Mouse (Mus musculus) thymus, postnatal 36 days (tissue): ENCODE data around the gene Anxa6.
A peak's percentile ranks its signal among the peaks of the same experiment; 100 is the strongest.
"Not testable (repeated sequence)": the region's sequence is repeated elsewhere in the genome, so short reads cannot be mapped to it uniquely, and the experiment has no call there.

Experiments used
- DNase-seq, 2 experiments: peaks; one replicate each; pipeline ENCODE4 v3.0.0; 2022; ENCODE audit warnings: mixed read lengths in 2 of 2

Anxa6 gene

GRCm38 (mm10) chr11:54958571-54959073 lies 74.6 kb downstream of the Anxa6 start:
- DNase-seq: peak; percentile 50 to 52

- DNase-seq: not testable (repeated sequence)
Observed at GRCm38 (mm10) chr11:54957708-54958107, 75.5 kb downstream of the Anxa6 start.

GRCm38 (mm10) chr11:54956912-54957311 lies 76.3 kb downstream of the Anxa6 start:
- peak; percentile 42 to 73 for DNase-seq

GRCm38 (mm10) chr11:54955735-54956480 lies 77.3 kb downstream of the Anxa6 start:
- DNase-seq: peak; percentile 99

GRCm38 (mm10) chr11:54955400-54955734 lies 77.9 kb downstream of the Anxa6 start:
- DNase-seq: not testable (repeated sequence)

GRCm38 (mm10) chr11:54954716-54955115 lies 78.5 kb downstream of the Anxa6 start:
- DNase-seq: no peak

- no peak for DNase-seq
Observed at GRCm38 (mm10) chr11:54953993-54954446, 79.2 kb downstream of the Anxa6 start.

GRCm38 (mm10) chr11:54952651-54953050 lies 80.6 kb downstream of the Anxa6 start:
- no peak for DNase-seq

GRCm38 (mm10) chr11:54950684-54951083 lies 82.6 kb downstream of the Anxa6 start:
- no peak for DNase-seq

- DNase-seq: no peak
Observed at GRCm38 (mm10) chr11:54949717-54950116, 83.5 kb downstream of the Anxa6 start.

- no peak for DNase-seq
Observed at GRCm38 (mm10) chr11:54944702-54945101, 88.5 kb downstream of the Anxa6 start.

GRCm38 (mm10) chr11:54940056-54940455 lies 93.2 kb downstream of the Anxa6 start:
- DNase-seq: no peak

- DNase-seq: no peak
Observed at GRCm38 (mm10) chr11:54939501-54939900, 93.7 kb downstream of the Anxa6 start.

- DNase-seq: no peak
Observed at GRCm38 (mm10) chr11:54936771-54937140, 96.5 kb downstream of the Anxa6 start.

GRCm38 (mm10) chr11:54936035-54936770 lies 97.0 kb downstream of the Anxa6 start:
- DNase-seq: peak; percentile 20 to 34

GRCm38 (mm10) chr11:54934198-54934597 lies 99.0 kb downstream of the Anxa6 start:
- no peak for DNase-seq

GRCm38 (mm10) chr11:54932540-54932939 lies 100.7 kb downstream of the Anxa6 start:
- DNase-seq: no peak

- peak; percentile 60 to 72 for DNase-seq
Observed at GRCm38 (mm10) chr11:54931405-54932093, 101.7 kb downstream of the Anxa6 start.

- peak; percentile 26 to 32 for DNase-seq
Observed at GRCm38 (mm10) chr11:54930318-54930979, 102.8 kb downstream of the Anxa6 start.

GRCm38 (mm10) chr11:54929744-54930143 lies 103.5 kb downstream of the Anxa6 start:
- no peak for DNase-seq

GRCm38 (mm10) chr11:54929290-54929689 lies 104.0 kb downstream of the Anxa6 start:
- DNase-seq: no peak
